Mouse (Mus musculus) 3134 (cell line): ENCODE measurements around the gene Usp3.

Experiments used
- DNase-seq: peaks from one replicate; pipeline ENCODE4 v3.0.0-alpha.2; 2011; ENCODE audit warnings: low spot score; ENCODE audit not compliant: insufficient read length; ENCODE audit errors: extremely low read depth

Gene Usp3

DNA sequence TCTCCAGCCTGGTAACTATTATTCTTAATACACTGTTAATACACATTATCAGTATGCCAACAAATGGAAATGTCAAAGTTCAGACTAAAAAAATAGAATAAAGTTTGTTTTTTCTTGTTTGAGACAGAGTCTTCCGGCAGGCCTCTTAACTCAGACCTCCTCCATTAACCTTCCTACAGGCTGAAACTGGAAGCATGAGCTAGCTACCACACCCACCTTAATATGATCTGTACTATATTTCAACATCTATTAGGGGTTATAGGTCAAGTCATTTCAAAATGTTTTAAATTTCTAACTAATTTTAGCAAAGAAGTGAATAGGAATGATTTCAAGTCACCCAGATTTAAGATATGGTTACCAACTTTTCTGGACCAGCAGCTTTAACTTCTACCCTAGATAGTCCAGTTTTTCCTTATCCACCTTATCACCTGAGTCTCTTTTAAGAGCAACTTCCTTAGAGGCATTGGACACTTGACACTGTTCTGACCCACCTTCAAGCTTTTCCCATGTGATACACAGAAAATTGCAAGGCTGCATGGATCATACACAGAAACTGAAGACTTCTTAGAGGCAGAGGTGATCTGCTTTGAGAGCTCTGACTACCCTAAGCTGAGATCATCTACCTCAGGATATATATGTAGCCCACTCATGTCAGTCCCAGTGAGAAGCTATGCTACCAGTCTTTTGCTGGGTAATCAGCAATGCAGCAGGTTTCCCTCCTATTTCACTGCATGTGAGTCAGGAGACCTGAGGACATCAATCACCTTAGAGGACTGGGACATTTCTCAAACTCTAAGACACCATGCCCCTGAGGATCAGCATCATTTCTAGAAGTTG, 17.7 kb downstream of the Usp3 start:
- DNase-seq, result no peak

DNA sequence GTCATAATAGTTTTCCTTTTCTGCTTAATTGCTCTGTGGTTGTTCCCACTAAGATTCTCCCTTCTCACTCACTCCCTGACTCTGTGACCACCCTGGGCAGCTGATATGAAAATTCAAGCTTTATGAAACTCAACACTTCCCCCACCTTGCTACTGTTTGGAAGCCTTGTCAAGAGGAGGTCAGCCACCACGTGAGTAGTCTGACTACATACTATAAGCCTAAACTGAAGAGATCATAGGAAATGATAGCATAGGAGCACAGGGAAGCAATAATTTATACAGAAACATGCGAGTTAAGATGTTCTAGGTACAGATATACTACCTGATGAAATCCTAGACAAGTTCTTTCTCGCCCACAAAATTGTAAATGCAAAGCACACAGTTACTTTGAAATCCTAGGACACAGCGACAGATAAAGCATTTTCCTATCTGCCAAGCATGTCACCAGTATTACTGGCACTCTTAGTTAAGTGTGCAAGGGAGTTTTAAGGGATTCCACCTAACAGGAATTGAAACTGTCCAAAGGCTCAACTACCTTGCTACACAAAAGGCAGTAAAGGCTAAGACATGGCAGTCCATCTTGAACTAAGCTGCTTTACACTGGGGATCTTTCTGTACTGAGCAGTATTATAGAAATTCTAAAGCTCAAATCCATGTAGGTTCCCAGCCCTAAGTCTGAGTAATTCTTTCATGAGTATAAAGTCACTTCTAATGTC, 20.8 kb downstream of the Usp3 start:
- no peak for DNase-seq

DNA sequence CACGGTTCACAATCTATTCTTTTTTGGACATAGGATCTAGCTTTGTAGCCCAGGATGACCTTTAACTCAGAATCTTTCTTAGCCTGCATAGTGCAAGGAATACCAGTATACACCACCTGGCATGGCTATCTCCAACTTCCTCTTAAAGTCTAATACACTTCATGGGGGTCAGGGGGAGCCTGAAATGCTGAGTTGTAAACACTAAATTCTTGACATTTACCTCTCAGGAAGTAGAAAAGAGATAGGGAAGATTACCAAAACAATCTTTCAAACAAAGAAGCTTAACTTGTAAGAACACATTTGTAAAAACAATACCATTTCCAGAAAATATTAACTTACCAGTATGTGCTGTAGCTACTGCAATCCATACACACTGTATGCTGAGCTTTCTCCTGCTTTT, 30.7 kb downstream of the Usp3 start:
- no peak for DNase-seq

DNA sequence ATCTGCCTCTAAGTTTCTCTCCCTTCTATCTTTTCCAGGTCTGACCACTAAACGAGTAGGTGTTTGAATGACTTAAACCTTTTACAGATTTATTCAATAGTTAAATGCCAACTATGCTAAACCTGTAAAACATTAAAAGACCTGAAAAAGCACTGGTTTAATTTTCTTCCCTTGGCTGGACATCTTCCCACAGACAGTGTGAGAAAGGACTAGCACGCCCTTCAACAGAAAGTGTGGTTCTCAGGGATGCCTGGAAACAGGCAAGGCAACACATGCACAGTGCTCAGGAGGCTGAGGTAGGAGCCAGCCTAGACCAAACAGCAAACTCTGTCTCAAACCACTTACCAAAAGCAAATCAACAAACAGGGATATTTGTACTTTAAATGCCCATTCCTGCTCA, 31.4 kb downstream of the Usp3 start:
- DNase-seq, result no peak

DNA sequence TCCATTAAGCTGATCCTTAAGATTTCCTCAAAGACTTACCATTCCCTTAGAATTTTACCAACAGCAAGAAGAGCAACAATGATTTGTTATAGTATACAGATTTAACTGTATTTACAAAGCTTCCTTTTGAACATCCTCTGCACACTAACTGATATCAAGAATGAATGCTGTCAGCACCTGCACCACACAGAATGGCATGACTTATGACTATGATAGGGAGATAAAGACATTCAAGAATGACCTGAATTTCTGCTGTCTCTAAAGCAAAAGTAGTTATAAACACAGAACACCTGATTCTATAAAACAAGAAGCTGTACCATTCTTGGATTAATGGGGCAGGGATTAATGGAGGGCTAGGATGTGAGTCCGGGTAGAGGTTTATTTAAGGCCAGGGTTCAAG, 32.2 kb downstream of the Usp3 start:
- no peak for DNase-seq

DNA sequence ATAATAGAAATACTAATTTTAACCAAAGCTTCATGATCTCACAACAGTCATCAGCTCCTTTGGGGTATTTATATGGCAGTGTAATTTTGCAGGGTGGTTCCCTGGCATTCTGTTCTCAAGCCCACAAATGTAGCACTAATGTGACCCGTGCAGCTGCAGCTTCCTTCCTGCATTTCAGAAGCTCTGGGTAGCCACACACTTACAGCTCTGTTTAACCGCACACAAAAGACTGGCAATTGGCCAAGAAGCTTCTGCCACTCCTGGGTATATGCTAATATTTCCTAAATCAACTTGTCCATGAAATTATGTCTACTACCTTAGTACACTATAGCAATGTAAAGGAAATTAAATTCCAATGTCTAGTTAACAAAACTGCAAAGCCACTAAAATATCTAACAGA, 32.6 kb downstream of the Usp3 start:
- peak; percentile 9 for DNase-seq

DNA sequence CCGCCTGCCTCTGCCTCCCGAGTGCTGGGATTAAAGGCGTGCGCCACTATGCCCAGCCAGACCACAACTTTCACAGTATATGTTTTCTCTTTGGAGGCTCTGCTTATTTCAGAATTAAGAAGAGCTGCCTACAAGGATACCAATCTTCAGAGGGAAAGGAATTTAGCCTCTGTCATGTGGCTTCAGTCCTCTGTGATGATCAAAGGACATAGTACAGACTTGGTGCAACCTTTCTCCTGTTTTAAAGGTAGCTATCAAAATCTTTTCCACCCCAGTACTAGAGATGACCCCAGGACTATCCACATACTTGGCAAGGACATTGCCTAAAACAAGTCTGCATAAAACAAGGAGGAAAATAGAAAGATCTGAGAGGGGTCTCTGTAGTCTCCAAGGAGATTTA, 34.0 kb downstream of the Usp3 start:
- DNase-seq, result no peak

DNA sequence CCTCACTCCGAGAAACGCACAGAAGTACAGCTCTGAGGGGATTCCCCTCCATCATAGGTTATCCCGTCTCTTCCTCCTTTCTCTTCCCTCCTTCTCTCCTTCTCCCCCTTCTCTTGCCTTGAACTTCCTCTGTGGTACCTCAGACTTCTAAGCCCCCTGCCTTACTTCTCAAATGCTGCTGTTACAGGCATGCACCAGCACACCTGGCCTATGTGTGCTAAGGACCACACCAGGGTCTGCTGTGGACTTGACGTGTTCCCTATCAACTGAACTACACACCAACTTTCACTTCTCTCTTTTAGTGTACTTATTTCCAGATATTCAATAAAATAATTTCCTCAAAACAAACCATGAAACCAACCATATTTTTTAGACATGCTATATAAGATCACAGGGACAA, 50.2 kb downstream of the Usp3 start:
- no peak for DNase-seq

DNA sequence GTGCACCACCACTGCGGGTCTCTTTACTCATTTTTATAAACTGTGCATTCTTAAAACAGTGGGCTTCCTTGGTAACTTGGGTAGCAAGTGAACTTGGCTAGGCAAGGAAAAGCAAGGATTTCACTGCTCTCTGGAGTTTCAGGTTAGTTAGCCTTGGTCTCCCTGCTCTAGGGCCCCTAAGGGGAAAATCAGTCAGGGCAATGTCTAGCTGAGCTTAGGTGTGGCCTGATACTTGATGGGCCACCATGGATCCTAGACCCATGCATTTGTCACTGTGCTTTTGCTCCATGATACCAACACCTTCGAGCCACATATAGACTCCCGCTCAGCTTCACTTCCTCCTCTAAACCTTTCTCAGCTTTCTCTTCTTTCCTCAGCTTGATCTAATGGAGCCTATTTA, 71.3 kb downstream of the Usp3 start:
- DNase-seq, result no peak

DNA sequence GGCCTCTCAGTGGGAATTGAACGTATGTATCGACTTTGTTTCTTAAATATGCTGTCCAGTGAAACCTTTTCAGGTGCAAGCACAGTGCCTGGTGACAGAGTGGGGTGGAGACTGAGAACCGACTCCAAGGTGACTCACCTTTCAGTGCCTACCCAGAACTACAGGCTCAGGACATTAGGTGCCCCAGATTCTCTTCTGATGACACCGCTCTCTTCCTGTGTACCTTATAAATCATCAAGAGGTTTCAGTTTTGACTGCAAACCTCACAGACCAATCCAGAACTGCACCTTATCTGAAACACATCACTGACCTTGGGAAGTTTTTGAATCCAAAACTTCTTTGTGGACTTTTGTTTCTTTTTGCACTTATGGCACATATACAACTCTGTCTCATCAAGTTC, 72.6 kb downstream of the Usp3 start:
- DNase-seq, result no peak

DNA sequence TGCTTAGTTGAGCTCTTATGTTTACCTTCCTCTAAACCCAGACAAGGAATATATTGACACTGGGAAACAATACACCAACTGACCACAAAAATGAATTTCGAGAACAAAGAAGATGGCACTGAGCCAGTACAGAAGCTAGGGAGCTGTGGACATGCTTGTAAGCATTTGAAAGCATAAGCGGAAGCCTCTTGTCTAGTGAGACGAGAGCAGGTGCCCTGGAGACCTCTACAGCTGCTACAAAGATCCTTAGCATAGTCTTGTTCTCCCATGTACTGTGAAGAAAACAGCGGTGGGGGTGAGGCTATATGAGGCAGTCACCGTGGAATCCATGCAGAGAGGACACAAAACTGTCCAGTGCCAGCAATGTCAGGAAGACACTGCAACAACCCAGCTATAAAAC, 74.0 kb downstream of the Usp3 start:
- no peak for DNase-seq

DNA sequence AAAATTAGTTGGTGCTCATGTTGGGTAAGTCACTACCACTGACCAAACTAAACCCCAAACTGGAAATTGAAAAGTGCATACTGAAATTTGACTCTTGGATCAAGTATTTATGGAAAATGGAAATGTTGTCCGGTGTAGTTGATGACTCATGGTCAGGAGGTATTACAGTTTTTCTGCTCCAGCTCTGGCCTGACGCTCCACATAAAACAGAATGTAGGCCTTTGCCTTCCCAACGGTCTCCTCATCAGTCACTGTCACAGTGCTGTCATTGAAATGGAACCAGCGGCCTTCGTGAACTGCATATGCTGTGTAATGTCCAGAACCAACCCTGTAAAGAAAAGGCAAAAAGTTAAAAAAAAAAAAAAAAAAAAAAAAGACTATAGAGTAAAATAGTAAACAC, 74.7 kb downstream of the Usp3 start:
- no peak for DNase-seq

DNA sequence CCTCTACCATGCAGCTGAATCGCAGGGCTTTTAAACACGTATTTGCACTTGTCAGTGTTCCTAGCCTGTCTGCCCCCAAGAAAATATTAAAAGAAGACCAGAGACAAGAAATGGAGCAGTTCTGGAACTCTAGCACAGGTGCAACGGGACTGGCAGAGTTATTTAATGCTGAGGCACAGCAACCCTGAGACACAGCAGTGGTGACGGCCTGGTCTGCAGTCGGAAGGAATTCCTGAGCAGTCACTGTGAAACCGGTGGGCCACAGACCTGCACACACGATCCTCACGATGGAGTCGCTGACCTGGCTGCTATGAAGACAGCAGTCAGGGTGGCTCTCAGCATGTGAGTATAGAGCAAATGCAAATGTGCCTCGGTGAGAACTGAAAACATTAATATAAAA, 75.2 kb downstream of the Usp3 start:
- no peak for DNase-seq

DNA sequence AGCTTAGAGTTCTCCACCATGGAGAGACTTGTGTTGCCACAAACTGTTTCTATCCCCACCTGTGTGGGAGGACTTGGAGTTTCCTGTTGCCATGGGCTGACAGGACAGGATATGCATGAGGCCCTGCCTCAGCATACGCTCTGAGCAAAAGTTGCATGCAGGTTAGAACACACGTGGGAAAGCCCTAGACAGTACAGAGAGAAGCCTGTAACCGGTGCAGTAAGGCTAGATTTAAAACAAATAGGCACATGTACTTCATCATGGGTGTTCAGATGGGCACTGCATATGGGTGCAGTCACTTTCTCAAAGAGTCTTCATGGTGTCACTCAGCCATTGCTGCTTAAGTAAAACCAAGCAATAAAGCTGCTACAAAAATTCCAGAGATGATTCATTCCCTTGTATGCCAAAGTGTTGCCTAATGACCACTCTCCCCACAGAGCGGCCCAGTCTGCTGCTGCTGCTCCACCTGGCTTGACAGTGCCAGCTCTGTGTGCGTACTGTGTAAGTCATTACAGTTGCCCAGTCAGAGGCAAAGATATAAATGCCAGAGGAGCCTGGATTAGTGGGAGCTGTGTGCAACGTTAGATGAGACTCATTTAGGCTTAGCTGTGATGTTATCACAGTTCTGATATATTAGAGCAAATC, 76.5 kb downstream of the Usp3 start:
- DNase-seq, result peak; percentile 74

DNA sequence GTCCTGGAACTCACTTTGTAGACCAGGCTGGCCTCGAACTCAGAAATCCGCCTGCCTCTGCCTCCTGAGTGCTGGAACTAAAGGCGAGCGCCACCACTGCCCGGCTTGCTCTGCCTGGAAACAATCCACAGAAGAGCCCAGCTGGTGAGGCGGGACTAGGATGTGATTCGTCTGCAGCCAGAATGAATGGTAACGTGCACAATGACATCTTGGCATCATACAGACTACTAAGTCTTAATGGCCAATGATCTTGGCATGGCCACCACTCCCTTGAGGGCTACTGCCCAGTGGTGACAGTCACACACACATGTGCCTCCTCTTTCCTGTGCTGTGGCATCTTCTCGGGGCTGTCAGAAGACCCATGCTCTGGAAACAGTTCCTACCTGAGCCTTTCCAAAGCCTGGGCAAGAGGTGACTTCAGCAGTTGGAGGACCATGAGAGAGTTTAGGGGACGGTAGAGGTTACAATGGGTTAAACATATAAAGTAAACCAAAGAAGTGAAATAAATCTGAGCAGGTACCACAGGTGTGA, 77.2 kb downstream of the Usp3 start:
- no peak for DNase-seq

DNA sequence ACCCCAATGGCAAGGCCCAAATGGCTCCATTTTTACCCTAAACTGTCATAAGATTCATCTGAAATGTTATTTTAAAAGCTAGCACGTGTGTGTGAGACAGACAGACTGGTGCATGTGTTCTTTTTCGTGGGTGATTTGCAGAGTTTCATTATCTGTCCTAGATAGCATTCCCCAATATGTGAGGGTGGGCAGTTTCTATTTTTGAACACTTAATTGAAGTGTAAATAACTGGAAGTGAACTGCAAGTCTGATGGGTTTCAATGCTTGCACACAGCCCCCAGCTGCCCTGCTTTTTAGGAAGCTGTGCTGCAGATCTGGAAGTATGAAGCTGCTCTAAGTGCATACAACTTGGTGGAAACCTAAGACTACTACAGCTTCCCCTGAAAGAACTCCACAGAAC, 77.8 kb downstream of the Usp3 start:
- DNase-seq, result no peak

DNA sequence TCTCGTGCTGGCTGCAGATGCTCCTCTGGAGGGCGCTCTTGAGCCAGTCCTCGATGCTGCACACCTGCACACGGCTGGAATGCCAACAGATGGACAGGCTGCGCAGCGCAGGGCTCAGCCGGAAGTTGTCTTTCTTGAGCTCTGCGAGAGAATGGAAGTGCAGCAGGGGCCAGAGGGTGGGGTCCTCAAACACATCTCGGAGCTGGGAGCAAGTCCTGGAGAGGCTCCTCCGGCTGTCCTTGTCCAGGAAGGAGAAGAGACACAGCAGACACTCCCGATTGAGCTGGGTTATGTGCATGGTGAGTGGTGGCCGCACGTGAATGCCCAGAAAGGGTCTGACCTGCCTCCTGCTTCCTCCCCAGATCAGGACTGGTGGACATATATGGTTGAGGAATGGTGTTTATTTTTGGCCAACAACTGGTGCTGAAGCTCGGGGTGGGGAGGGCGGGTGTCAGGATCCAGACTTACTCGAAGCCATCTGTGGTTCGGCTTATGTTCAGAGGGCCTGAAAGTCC, 78.6 kb downstream of the Usp3 start, which contains the start of gene Fbxl22:
Fbxl22 (minus strand) TSS at position 338 of the 515 bp plus-strand sequence.
- no peak for DNase-seq

DNA sequence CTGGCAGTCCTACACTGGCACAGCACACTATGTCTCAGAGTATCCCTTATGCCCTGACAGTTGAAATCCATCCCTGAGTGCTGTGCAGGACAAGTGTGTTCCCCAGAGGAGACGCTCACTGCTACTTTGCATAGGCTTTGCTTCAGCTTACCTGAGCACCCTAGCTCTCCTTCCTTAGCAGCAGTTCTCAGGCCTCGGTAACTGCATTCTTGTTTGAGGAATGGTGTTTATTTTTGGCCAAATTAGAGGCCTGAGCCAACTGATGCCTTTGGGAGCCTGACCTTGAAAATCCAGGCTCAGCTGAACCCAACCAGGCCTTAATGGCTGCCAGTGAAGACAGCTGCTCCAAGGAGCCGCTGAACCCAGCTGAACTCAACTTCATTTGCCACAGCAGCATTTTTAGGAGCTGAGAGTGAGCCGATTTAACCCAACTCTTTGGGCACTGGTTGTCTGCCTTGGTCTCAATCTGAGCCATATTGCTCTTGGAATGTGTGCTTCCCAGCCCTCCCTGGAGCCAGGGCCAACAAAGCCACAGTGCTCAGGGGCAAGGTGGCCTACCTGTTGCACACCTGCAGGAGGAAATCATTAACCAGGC, 79.2 kb downstream of the Usp3 start:
- DNase-seq, result no peak

DNA sequence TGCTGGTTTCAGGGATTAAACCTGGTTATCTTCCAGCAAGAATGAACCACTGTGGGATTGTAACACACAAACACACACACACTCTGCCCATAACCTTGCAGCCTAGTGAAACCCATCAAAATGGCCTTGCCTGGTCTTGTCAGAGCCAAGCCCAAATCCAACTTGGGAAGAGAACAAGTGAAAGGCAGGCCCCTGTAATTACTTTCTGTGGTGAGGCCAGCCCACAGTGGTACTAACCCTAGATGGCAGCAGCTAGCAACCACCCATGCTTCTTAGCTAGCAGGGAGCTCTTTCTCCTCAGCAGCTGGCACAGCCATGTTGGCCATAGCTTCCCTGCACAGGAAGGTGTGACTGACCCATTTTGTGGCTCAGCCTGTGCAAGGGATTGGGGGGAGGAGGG, 79.8 kb downstream of the Usp3 start:
- peak; percentile 19 for DNase-seq

DNA sequence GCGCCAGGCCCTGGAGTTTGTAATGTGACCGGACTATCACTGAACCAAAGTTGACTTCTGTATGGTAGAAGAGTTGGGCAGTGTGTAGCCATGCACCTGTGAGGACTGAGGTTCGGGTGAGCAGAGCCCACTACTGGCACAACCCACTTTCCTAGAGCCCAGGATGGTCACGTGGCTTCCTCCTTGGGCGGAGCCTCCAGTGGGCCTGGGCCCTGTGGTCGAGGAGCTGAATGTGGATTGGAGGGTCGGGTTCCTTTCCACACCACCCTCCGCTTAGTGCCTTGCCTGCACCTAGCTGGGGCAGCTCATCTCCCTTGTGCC, 80.6 kb downstream of the Usp3 start:
- peak; percentile 78 for DNase-seq
